Mouse (Mus musculus) right cerebral cortex, postnatal 25 days (tissue): ENCODE results near the gene Pold4.

ENCODE experiments used
- DNase-seq: peaks from one replicate; pipeline ENCODE4 v3.0.0; 2022

Gene Pold4

GRCm38 (mm10) chr19:4231253-4232185 lies at the start of gene Pold4:
Gene Pold4 (plus strand): TSS chr19:4231899.
- DNase-seq: peak; percentile 95

GRCm38 (mm10) chr19:4183689-4184088 lies 48.0 kb upstream of the Pold4 start:
- DNase-seq: no peak

DNA sequence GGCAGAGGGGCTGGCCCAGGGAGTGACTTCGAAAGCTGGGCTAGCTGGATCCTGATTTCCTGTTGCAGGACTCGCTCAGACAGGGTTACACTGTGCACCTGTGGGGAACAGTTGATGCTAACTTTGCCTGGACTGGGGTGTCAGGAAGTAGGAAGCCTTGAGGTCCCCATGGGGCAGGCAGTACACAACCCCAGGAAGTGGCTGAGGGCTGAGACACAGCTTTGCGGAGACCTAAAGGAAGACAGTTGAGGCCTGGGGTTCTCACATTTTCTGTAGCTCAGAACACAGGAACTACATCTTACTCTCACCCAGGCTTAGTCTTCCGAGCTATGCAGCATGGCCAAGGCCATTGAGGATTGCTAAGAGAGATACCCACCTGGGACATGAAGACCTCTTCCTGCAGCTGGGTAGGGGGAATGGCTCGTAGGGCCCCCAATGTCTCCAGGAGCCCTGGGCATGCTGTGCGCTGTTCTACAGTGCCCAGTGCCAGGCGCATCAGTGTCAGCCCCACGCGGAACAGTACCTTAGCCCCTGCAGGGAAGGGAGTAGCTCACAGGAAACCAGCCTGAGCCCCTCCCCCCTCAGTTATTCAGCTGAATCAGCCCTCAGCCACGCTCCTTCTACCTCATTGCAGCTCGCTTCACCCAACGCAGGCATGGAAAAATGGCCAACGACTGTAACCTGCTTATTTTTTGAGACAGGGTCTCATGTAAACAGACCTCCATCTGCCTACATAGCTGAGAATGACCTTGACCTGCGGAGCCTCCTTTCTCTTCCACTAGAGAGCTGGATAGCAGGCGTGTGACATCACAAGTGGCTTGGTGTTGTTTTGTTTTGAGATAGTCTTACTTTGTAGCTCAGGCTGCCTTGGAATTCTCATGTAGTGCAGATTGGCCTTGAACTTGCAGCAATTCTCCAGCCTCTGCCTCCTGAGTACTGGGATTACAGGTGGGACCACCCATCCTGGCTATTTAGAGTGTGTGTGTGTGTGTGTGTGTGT lies 46.4 kb upstream of the Pold4 start:
- no peak for DNase-seq

DNA sequence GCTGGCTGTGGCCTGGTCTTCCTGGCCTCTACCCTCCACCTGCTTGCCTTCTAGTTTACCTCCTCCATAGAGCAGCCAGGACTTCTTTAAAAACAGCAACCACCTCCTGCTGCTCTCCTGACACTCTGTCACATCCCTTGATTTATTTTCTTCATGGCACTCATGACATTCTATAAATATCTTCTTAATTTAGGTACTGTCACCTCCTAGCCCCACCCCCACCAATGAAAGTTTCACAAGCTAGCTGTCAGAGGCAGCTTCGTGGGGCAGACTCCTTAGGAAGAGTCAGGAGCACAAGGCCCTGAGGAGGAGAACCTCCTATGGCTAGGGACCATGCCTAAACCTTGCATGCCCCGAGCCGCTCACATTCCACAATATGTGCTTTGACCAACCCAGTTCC lies 44.4 kb upstream of the Pold4 start:
- DNase-seq: no peak

- DNase-seq: no peak
Measured at GRCm38 (mm10) chr19:4189051-4189620, 42.6 kb upstream of the Pold4 start.

GRCm38 (mm10) chr19:4190831-4191334 lies 40.8 kb upstream of the Pold4 start, which contains the start of gene Tbc1d10c:
Gene Tbc1d10c (minus strand): TSS chr19:4191284.
- no peak for DNase-seq

DNA sequence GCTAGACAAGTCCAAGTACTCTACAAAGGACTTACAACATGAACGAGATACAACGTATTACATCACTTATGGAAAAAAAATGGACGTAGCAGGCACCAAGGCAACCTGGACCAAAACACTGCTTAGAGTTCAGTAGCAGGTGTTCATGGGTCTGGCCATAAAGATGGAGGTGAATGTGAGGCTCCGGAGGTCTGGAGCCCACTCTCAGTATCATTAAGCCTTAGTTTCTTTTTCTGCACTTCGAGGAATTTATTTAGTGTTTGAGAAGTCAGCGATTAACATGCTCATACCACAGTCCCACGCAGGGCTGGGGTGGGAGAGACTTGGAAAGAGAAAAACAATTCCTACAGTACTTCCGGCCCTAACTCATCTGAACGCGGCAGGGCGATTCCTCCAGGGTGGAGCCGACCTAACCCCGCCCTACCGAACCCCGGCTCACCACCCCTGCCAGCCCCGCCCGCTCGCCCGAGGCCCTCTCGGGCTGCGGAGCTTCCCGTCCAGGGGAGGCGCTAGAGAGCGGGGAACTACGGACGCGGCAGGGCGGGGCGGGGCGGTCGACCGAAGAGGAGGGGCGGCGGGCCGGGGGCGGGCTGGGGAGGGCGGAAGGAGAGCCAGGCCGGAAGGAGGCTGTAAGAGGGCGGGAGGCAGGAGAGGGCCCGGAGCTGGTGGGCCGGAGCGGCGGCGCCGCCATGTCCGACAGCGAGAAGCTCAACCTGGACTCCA lies 40.0 kb upstream of the Pold4 start, which contains the start of gene Ppp1ca:
Gene Ppp1ca, plus strand, starts transcription at position 538 of the 723 bp plus-strand sequence.
- DNase-seq: peak; percentile 92

GRCm38 (mm10) chr19:4192251-4192985 lies 39.3 kb upstream of the Pold4 start:
- DNase-seq: no peak

DNA sequence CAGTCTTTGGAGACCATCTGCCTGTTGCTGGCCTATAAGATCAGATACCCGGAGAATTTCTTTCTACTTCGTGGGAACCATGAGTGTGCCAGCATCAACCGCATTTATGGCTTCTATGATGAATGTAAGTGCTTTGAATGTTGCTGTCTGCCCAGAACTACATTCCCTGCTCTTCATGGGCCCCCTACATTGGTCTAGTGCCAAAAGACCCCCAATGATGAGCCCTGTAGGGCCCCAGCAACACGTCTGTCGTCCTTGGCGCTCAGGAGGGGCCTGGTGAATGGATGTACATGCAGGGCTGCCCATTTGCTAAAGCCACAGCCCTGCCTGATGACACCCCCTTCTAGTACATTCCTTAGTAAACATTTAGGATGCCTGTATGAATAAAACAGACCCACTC lies 38.6 kb upstream of the Pold4 start:
- no peak for DNase-seq

- no peak for DNase-seq
Measured at GRCm38 (mm10) chr19:4194021-4194724, 37.5 kb upstream of the Pold4 start.

GRCm38 (mm10) chr19:4194776-4195650 lies 36.7 kb upstream of the Pold4 start:
- no peak for DNase-seq

DNA sequence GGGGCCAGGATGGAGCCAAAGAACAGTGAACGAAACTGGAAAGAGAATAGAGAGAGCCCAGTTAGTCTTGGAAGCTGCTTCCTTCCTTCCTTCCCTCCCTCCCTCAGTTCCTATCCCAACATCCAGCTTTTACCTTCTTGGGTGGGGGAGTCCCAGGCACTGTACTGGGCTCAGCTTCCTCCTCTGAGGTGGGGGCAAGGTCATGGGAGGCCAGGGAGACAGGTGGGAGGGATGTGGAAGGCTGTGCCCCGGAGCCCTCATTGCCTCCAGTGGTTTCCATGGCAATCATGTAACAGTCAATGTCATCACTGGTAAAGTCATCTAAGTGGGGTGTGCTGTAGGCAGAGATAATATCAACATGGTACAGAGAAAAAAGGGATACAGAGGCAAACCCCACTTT lies 35.7 kb upstream of the Pold4 start:
- no peak for DNase-seq

DNA sequence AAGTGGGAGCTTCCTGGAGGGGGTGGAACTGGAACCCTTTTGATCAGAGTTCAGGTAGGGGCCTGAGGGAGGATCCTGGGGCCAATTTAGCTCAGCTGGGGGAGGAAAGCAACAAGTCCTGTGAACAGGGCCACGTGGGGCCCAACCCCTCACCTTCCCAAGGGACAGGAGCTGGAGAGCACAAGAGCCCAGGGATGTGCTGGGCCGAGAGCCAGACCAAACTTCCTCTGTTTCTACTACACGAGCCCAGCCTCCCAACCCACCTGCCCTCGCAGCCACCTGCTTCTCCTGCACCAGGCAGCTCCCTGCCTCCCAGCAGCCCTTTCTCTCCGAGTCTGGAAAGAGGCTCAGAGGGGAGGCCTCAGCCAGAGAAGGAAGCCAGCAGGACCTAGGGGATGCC lies 35.2 kb upstream of the Pold4 start:
- DNase-seq: no peak

DNA sequence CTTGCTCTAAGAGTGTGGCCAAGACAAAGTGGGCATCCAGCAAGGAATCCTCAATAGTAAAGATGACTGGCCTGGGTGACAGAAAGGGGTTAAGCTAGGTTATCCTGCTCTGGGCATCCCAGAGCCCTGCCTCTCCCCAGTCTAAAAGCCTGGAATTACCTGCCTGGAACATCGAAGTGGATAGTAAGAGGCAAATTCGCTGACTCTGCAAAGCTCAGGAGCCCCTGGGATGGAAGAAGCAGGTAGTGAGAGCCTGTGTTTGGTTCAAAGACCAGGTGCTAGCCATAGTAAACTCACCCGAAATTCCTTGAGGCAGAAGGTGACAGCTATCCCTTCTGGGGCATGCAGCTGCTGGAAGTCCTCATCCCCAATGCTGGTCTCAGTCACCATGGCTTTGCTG lies 34.5 kb upstream of the Pold4 start:
- no peak for DNase-seq

DNA sequence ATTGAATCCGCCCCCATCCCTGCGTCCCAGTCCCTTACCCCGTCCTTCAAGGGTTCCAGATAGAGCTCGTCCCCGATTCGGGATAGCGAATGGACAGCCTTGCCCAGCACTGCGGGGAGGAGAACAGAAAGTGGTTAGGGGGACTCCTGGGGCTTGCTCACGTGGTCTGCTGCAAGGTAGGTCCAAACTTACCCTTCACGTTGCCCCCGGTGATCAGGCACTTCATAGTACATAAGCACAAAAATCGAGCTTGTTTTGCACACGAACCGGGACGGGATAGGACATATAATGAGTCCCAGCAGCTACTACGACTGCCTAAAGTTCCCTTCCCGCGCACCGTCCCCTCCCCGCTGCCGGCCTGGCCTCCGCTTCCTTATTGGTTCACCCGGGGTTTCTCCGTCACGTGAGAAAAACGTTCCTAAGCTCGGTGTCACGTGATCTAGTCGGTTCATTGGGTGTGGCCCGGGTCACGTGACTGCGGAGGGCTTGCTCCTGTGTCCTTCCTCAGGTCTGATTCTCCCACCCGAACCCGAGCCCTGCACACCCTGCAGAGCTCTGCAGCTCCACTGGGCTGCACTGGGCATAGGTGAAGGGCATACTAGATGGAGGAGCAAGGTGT lies 30.3 kb upstream of the Pold4 start, which contains the start of gene Rad9a:
Gene Rad9a, minus strand, starts transcription at position 372 of the 619 bp plus-strand sequence.
- DNase-seq: peak; percentile 93

GRCm38 (mm10) chr19:4202149-4202548 lies 29.6 kb upstream of the Pold4 start:
- DNase-seq: no peak

DNA sequence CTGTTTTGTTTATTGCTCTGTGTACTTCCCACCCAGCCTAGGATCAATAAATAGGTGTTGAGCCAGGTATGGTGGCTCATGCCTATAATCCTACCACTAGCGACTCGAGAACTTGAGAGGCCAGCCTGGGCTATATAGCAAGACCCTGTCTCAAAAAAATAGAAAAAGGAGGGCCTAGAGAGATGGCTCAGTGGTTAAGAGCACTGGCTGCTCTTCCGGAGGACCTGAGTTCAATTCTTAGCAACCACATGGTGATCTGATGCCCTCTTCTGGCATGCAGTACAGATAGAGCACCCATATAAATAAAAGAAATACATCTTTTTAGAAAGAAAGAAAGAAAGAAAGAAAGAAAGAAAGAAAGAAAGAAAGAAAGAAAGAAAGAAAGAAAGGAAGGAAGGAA lies 28.6 kb upstream of the Pold4 start:
- no peak for DNase-seq

DNA sequence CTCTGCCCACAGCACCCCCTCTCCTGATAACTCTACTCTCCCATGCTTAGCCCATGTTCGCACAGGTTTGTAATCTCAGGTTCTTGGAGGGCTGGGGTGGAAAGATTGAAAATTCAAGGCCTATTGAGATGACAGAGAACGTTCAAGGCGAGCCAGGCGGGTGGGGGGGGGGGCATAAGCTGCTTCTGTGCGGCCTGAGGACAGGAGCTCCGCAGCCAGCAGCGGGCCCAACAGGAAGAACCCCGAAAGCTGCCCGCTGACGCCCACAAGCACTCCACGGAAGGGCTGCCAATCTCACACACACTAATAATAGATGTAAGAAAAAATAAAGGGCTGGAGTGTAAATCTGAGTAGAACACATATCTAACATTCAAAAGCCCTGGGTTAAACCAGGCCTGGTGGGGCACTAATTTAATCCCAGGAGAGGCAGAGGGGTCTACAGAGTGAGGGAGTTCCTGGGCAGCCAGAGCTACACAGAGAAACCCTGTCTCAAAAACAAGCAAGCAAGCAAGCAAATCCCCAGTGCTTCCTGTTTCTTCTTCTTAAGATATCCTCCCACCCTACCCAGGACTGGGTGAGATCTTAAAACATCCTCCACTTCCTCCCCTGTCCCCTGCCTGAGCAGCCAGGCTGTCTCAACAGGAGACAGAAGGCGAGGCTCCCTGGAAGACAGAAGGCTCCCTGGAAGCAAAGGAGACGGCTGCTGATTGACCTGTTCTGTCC lies 27.9 kb upstream of the Pold4 start:
- no peak for DNase-seq
